17 mouse cellular contexts compared by ENCODE assay signal in genomic region chr10:83178151-83178550, GRCm38 (mm10).
A peak's percentile ranks its signal among the peaks of the same experiment; 100 is the strongest.
DNase-seq lines count a peak whose midpoint lies in the region; ATAC-seq and TF ChIP-seq lines count a peak whose summit lies in the region.
"Had no signal": no experiment of that assay in that cellular context is flagged by ENCODE, and none has a peak within 500 bp of the region (broad histone marks: within the 10 kb centered on the region; RNA-seq: fewer than 3 reads in every experiment).

No protein-coding gene starts in this region.

- peak; percentile 62; the same call in 1 of the 2 replicates for ATAC-seq in stomach, embryonic 15.5 days (ENCODE audit: insufficient read depth, low FRiP score, low read depth)
- ATAC-seq: forebrain, embryonic 14.5 days had no signal

- no peaks in the 10 kb centered on the region for H3K27me3 ChIP-seq in stomach, embryonic 15.5 days (replicated peaks)
- H3K27me3 ChIP-seq in thymus, adult 2 months (ENCODE audit: control insufficient read depth, insufficient read depth, low read length) = no peaks in the 10 kb centered on the region

- WGBS in stomach, embryonic 15.5 days = 54% methylated on average over 5 of the region's 5 CpGs
- 95% methylated on average over 5 of the region's 5 CpGs for WGBS in thymus, adult 2 months

- peak; percentile 57 to 75 for DNase-seq in adrenal gland, adult (ENCODE audit: inconsistent age in 2 of 2, low spot score in 1 of 2)
- DNase-seq in adrenal gland, postnatal 25 days = no peak
- DNase-seq in layer of hippocampus, adult 2 months (ENCODE audit: low spot score in 2 of 2) = no peak
- DNase-seq in layer of hippocampus, adult 18-20 months (ENCODE audit: low spot score in 2 of 2) = no peak
- no peak for DNase-seq in thymus, adult 2 months
- no peak for DNase-seq in kidney, postnatal 14 days
- DNase-seq: cerebellum, adult 11 months; heart, postnatal 10 days; kidney, postnatal 4 days; layer of hippocampus, postnatal 36 days; lung, postnatal 10 days; right cerebral cortex, postnatal 25 days had no signal

- no peak for TF ChIP-seq CTCF in layer of hippocampus, adult 2 months (conservative IDR thresholded peaks at IDR 0.05)
- no peak for TF ChIP-seq CTCF in thymus, adult 2 months (IDR thresholded peaks at IDR 0.05; ENCODE audit: borderline replicate concordance, control insufficient read depth, extremely low read depth, insufficient read depth, low read length, poor library complexity)

- no peak overlapping the region for H3K4me3 ChIP-seq in layer of hippocampus, adult 2 months
- H3K4me3 ChIP-seq in brown adipose tissue, adult 24 weeks (ENCODE audit: insufficient read depth, low read depth, low read length) = no peak overlapping the region
- H3K4me3 ChIP-seq in stomach, embryonic 15.5 days (replicated peaks) = no peak overlapping the region
- H3K4me3 ChIP-seq in thymus, adult 2 months (ENCODE audit: control insufficient read depth, insufficient read depth, low read length) = no peak overlapping the region

- peak overlapping the region; percentile 25; the same call in 1 of the 2 replicates for H3K27ac ChIP-seq in layer of hippocampus, adult 2 months
- H3K27ac ChIP-seq in brown adipose tissue, adult 24 weeks (replicated peaks; ENCODE audit: low read depth, low read length) = peak overlapping the region; percentile 26
- peak overlapping the region; percentile 74 for H3K27ac ChIP-seq in stomach, embryonic 15.5 days
- no peak overlapping the region for H3K27ac ChIP-seq in thymus, adult 2 months (ENCODE audit: control insufficient read depth, insufficient read depth, low read length)
- H3K27ac ChIP-seq: hindbrain, embryonic 14.5 days; liver, embryonic 14.5 days had no signal

- H3K9ac ChIP-seq in stomach, embryonic 15.5 days = no peak overlapping the region
- H3K9ac ChIP-seq: hindbrain, embryonic 14.5 days; liver, embryonic 14.5 days had no signal

- H3K4me1 ChIP-seq in brown adipose tissue, adult 24 weeks (ENCODE audit: control insufficient read depth, insufficient read depth, insufficient read length, low read length) = peaks cover 47% of the 10 kb centered on the region
- peaks cover 13% of the 10 kb centered on the region for H3K4me1 ChIP-seq in stomach, embryonic 15.5 days
- peaks cover 15% of the 10 kb centered on the region for H3K4me1 ChIP-seq in thymus, adult 2 months (replicated peaks; ENCODE audit: control insufficient read depth, insufficient read depth, low read length)

- H3K4me2 ChIP-seq in stomach, embryonic 15.5 days = no peak overlapping the region
- H3K4me2 ChIP-seq: hindbrain, embryonic 14.5 days had no signal

- no peaks in the 10 kb centered on the region for H3K9me3 ChIP-seq in stomach, embryonic 15.5 days

- no peaks in the 10 kb centered on the region for H3K36me3 ChIP-seq in stomach, embryonic 15.5 days
- H3K36me3 ChIP-seq in thymus, adult 2 months (ENCODE audit: control insufficient read depth, insufficient read depth, low read length) = no peaks in the 10 kb centered on the region

- no peak for TF ChIP-seq POLR2A in thymus, adult 2 months (IDR thresholded peaks at IDR 0.05; ENCODE audit: control insufficient read depth, extremely low read depth, insufficient read depth, low read length, poor library complexity)

Comparison
In these comparisons a context has a peak if more than half of its experiments do, and no peak if none do; other contexts are left out.
1. DNase-seq: peak in adrenal gland, adult (2 of 2); none in adrenal gland, postnatal 25 days (single experiment), layer of hippocampus, adult 2 months (0 of 2), layer of hippocampus, adult 18-20 months (0 of 2), thymus, adult 2 months (single experiment) and kidney, postnatal 14 days (single experiment).